In genomic region chr11:11656995-11657530, GRCm38 (mm10) we compare ENCODE assay signal across 1 mouse cellular context.
A peak's percentile ranks its signal among the peaks of the same experiment; 100 is the strongest.
TF ChIP-seq lines count a peak whose summit lies in the region.

No protein-coding gene starts in this region.

TF ChIP-seq in MEL, 35 proteins besides CTCF, POLR2A, EP300 and RAD21 (continued from another document):
- peak; percentile 61 for TF ChIP-seq KAT2A (conservative IDR thresholded peaks at IDR 0.05; ENCODE audit: low read depth, low read length)
- TF ChIP-seq MEF2A (IDR thresholded peaks at IDR 0.05; ENCODE audit: extremely low read depth, insufficient replicate concordance, low read depth, low read length, poor library complexity, severe bottlenecking): 0 out of 2 replicates have a peak, but pooled peaks have one; percentile 55
- TF ChIP-seq MYB (IDR thresholded peaks at IDR 0.05; ENCODE audit: low read depth, low read length): peak; percentile 90
- peak; percentile 82 for TF ChIP-seq ELF1 (IDR thresholded peaks at IDR 0.05; ENCODE audit: low read depth, low read length)
- peak; percentile 81 for TF ChIP-seq MXI1 (IDR thresholded peaks at IDR 0.05; ENCODE audit: low read depth, low read length)
- peak; percentile 97 for TF ChIP-seq TBP (IDR thresholded peaks at IDR 0.05; ENCODE audit: low read depth, low read length)
- TF ChIP-seq JUND (IDR thresholded peaks at IDR 0.05; ENCODE audit: low read depth, low read length): peak; percentile 74; the same call in 1 of the 2 replicates
- peak; percentile 99 for TF ChIP-seq MAX (IDR thresholded peaks at IDR 0.05; ENCODE audit: low read length)
